Mouse (Mus musculus) myocyte (in vitro differentiated cells): ENCODE measurements around the gene Pbx1.

Source experiments
- E2F4 ChIP-seq: IDR thresholded peaks from one replicate; pipeline ENCODE4 v1.6.1; 2011; ENCODE audit warnings: mild to moderate bottlenecking, control low read depth, moderate library complexity; ENCODE audit not compliant: insufficient read depth
- MAX ChIP-seq: IDR thresholded peaks from one replicate; pipeline ENCODE4 v1.6.1; 2011; ENCODE audit warnings: low read depth, mild to moderate bottlenecking, control low read depth
- SRF ChIP-seq: IDR thresholded peaks from one replicate; pipeline ENCODE4 v1.6.1; 2011; ENCODE audit warnings: low read depth; ENCODE audit not compliant: control insufficient read depth, insufficient read length

DNA sequence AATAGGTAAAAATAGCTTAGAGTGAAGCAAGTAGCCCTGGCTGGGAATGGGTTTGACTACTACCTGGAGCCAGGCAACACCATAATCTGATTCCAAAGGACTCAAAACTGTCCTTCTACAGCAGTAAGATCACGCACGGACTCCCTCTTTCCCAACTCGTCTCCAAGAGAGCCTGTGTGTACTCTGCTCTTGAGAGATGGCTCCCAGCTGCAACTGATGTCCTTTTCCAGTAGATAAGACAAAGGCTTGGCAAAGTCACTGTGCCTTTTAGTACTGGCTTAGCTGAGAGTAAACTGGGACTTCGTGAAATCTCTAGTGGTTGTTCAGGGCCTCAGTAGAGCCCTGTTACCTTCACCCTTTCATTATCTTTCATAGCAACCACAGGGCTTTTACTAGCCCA is 38.6 kb downstream of the Pbx1 start:
- TF ChIP-seq E2F4 (no peak), MAX (no peak), SRF (no peak)
